Mouse (Mus musculus) forebrain, embryonic 13.5 days (tissue): ENCODE measurements at regions not wholly inside any gene's neighbourhood (a gene's known extent, or its start where the extent isn't known, plus 50 kb on each side); places are given as distances from the start of the nearest gene placed in this dataset.

Source experiments
- ATAC-seq: fragments of 200-750 bp; cut with Nextera tagmentation; 2 replicates; pipeline ENCODE4 v1.8.0; 2017
- H3K27ac ChIP-seq: fragments of 300-500 bp; sonication (generic); 2 replicates; pipeline ENCODE4 v1.5.1; 2015; ENCODE audit warnings: inconsistent platforms, mild to moderate bottlenecking, moderate library complexity
- H3K27me3 ChIP-seq: fragments of 300-500 bp; sonication (generic); 2 replicates; pipeline ENCODE4 v1.6.1; 2015; ENCODE audit warnings: mild to moderate bottlenecking, inconsistent platforms
- H3K36me3 ChIP-seq: fragments of 300-500 bp; sonication (generic); 2 replicates; pipeline ENCODE4 v1.6.1; 2015; ENCODE audit warnings: mild to moderate bottlenecking, inconsistent platforms; ENCODE audit not compliant: poor library complexity, severe bottlenecking
- H3K4me1 ChIP-seq: fragments of 300-500 bp; sonication (generic); 2 replicates; pipeline ENCODE4 v1.6.1; 2015; ENCODE audit warnings: inconsistent platforms
- H3K4me2 ChIP-seq: fragments of 300-500 bp; sonication (generic); 2 replicates; pipeline ENCODE4 v1.6.1; 2015; ENCODE audit warnings: inconsistent platforms, mild to moderate bottlenecking, moderate library complexity
- H3K4me3 ChIP-seq: fragments of 300-500 bp; sonication (generic); 2 replicates; pipeline ENCODE4 v1.5.1; 2015; ENCODE audit warnings: mild to moderate bottlenecking, inconsistent platforms
- H3K9ac ChIP-seq: fragments of 300-500 bp; sonication (generic); 2 replicates; pipeline ENCODE4 v1.6.1; 2015; ENCODE audit warnings: mild to moderate bottlenecking, inconsistent platforms
- H3K9me3 ChIP-seq: fragments of 300-500 bp; sonication (generic); replicated peaks from 2 replicates; pipeline ENCODE4 v1.6.1; 2016; ENCODE audit warnings: inconsistent platforms
- WGBS: fragments of 180-500 bp; shearing (Covaris S2); methylation state at CpG from one replicate; pipeline ENCODE4 v1.1.7; 2015; 5-methylcytosine and 5-hydroxymethylcytosine counted together

DNA sequence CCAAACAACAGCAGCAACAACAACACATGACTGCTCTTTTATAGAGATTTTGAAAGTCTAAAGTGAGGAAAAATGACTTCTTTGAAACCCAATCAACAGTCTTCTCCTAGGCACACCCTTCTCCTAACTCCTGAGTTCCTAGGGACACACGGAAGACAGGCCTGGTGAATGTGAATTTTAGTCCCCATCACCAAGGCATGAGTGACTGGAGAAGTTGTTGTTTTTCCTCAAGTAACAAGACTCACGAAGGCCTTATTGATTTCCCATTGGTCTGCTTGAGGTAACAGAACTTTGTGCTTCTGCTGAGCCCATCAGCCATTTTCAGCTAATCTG is 209.2 kb upstream of the Pfn2 start:
- WGBS = 91% methylated on average over 2 of the region's 2 CpGs
- no peak for ATAC-seq

DNA sequence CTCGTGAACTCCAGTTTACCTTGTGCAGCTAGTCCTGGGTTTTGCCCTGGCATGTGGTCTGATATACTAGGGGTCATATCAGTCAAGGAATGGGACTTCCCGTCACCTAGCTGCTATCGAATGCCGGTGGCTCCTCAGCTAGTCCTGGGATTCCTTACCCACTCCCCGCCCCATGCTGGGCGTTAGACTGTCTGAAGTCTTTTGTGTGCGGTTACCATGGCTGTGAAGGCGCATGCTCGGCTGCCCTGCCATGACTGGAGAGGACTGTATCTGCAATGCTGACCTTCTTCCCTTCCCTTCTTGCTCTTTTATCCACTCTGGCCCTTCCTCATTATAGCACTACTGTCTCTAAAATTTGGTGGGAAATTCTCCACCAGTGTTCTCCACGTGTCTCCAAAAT is 210.3 kb upstream of the Pfn2 start:
- H3K4me2 ChIP-seq = no peak overlapping the region
- no peak overlapping the region for H3K9ac ChIP-seq
- H3K9me3 ChIP-seq = no peaks in the 10 kb centered on the region
- 0 out of 2 replicates have a peak, but pooled peaks cover 5% of the 10 kb centered on the region for H3K4me1 ChIP-seq
- ATAC-seq = peak; percentile 48; the same call in 1 of the 2 replicates
- H3K4me3 ChIP-seq = no peak overlapping the region
- no peaks in the 10 kb centered on the region for H3K27me3 ChIP-seq
- H3K27ac ChIP-seq = no peak overlapping the region
- no peaks in the 10 kb centered on the region for H3K36me3 ChIP-seq
- WGBS = 30% methylated on average over 10 of the region's 10 CpGs

More for the DNA sequence above, 209.2 kb upstream of the Pfn2 start:
- no peaks in the 10 kb centered on the region for H3K36me3 ChIP-seq
- H3K9ac ChIP-seq = no peak overlapping the region
- no peak overlapping the region for H3K4me3 ChIP-seq
- H3K27ac ChIP-seq = no peak overlapping the region
- 0 out of 2 replicates have a peak, but pooled peaks cover 5% of the 10 kb centered on the region for H3K4me1 ChIP-seq
- H3K27me3 ChIP-seq = no peaks in the 10 kb centered on the region
- no peaks in the 10 kb centered on the region for H3K9me3 ChIP-seq
- no peak overlapping the region for H3K4me2 ChIP-seq

DNA sequence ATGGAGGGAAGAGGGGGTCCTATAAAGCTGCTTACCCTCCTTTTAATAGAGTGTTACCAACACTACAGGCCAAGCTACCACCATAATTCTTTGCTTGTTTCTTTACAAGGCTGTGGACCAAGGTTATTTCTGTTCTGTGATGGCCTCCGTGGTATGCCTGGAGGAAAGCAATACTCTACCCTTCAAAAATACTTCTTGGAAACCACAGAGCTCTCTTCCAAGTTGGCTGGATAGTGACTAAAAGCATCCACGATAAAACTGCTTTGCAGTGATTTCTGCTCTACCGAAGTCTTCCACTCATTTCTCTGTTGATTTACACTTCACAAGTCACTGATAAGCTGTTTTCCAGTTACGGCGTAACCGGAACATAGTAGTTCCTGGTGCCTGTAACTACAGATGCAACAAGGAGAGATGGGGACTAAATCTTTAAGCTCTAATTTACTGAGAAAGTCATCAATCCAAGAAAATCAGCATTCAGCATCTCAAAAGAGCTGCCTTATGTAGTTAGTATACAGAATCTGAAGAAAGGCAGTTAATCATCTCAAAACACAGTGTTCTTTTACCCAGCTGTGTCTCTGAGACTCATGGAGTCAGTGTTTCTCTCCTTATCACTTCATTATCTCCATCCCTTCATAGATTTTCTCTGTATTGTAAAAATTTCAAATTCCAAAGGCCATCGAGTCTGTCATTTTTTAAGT is 216.1 kb upstream of the Pfn2 start:
- no peak overlapping the region for H3K4me2 ChIP-seq
- H3K9ac ChIP-seq = no peak overlapping the region
- H3K27me3 ChIP-seq = no peaks in the 10 kb centered on the region
- H3K36me3 ChIP-seq = no peaks in the 10 kb centered on the region
- WGBS = 90% methylated on average over 7 of the region's 7 CpGs
- no peak for ATAC-seq
- no peak overlapping the region for H3K27ac ChIP-seq
- no peaks in the 10 kb centered on the region for H3K9me3 ChIP-seq
- H3K4me1 ChIP-seq = no peaks in the 10 kb centered on the region
- H3K4me3 ChIP-seq = no peak overlapping the region

- Histone ChIP-seq H3K4me2 (no peak overlapping the region), H3K36me3 (no peaks in the 10 kb centered on the region), H3K4me3 (no peak overlapping the region), H3K9me3 (no peaks in the 10 kb centered on the region), H3K4me1 (peaks cover 4% of the 10 kb centered on the region; the same call in 1 of the 2 replicates), H3K27ac (no peak overlapping the region), H3K9ac (no peak overlapping the region), H3K27me3 (no peaks in the 10 kb centered on the region)
- ATAC-seq = no peak; the same call in 1 of the 2 replicates
- WGBS = 43% methylated on average over 3 of the region's 3 CpGs
Observed at GRCm38 (mm10) chr3:58071574-58071973, 223.7 kb upstream of the Pfn2 start.

- Histone ChIP-seq H3K9ac (no peak overlapping the region), H3K9me3 (no peaks in the 10 kb centered on the region), H3K4me3 (no peak overlapping the region), H3K4me2 (no peak overlapping the region), H3K27ac (no peak overlapping the region), H3K27me3 (no peaks in the 10 kb centered on the region), H3K36me3 (no peaks in the 10 kb centered on the region), H3K4me1 (peaks cover 4% of the 10 kb centered on the region; the same call in 1 of the 2 replicates)
- WGBS = 23% methylated on average over 5 of the region's 5 CpGs
- ATAC-seq = peak; percentile 38; the same call in 1 of the 2 replicates
Observed at GRCm38 (mm10) chr3:58072230-58072839, 224.5 kb upstream of the Pfn2 start.

GRCm38 (mm10) chr3:58089344-58090139 is 241.7 kb upstream of the Pfn2 start:
- 76% methylated on average over 24 of the region's 24 CpGs for WGBS
- Histone ChIP-seq H3K27me3 (no peaks in the 10 kb centered on the region), H3K27ac (no peak overlapping the region), H3K4me3 (no peak overlapping the region), H3K4me2 (no peak overlapping the region), H3K4me1 (no peaks in the 10 kb centered on the region), H3K36me3 (no peaks in the 10 kb centered on the region), H3K9me3 (no peaks in the 10 kb centered on the region), H3K9ac (no peak overlapping the region)
- no peak for ATAC-seq

GRCm38 (mm10) chr3:58090396-58090795 is 242.5 kb upstream of the Pfn2 start:
- no peak overlapping the region for H3K27ac ChIP-seq
- WGBS = 88% methylated on average over 8 of the region's 8 CpGs
- ATAC-seq = no peak

DNA sequence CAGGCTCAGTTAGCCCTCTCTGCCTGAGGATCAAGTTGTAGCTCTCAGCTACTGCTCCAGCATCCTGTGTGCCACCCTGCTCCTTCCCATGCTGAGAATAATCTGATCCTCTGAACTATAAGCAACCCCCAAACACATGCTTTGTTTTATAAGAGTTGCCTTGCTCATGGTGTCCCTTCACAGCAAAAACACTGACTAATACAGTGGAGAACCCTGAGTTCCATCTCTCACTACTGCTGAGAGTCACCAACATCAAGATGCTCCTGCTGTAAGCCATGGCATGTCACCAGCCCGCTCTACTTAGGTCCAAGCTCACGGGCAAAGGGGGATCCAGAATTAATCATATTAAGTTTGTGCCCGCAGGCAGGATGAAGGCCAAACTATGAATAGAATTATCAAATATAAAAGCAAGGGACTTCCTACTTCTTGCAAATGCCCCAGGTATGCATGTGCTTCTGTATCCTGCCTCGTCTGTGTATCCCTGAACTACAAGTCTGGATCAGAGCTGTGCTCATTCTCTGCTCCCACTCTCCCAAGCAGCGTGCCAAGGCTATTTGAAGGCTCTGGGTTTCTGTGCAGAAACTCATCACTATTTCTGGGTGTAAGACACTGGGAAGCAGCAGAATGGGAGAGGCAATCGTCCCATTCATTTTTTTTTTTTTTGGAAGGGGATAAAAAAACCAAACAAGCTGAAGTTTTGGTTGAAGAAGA is 243.7 kb upstream of the Pfn2 start:
- no peak for ATAC-seq
- H3K36me3 ChIP-seq = no peaks in the 10 kb centered on the region
- no peaks in the 10 kb centered on the region for H3K9me3 ChIP-seq
- no peak overlapping the region for H3K4me2 ChIP-seq
- no peak overlapping the region for H3K9ac ChIP-seq
- H3K4me3 ChIP-seq = no peak overlapping the region
- H3K27ac ChIP-seq = no peak overlapping the region
- no peaks in the 10 kb centered on the region for H3K27me3 ChIP-seq
- no peaks in the 10 kb centered on the region for H3K4me1 ChIP-seq
- 90% methylated on average over 6 of the region's 6 CpGs for WGBS

More at GRCm38 (mm10) chr3:58090396-58090795, 242.5 kb upstream of the Pfn2 start:
- Histone ChIP-seq H3K4me3 (no peak overlapping the region), H3K4me2 (no peak overlapping the region), H3K9me3 (no peaks in the 10 kb centered on the region), H3K36me3 (no peaks in the 10 kb centered on the region), H3K27me3 (no peaks in the 10 kb centered on the region), H3K9ac (no peak overlapping the region), H3K4me1 (no peaks in the 10 kb centered on the region)

- ATAC-seq = no peak
- 80% methylated on average over 5 of the region's 5 CpGs for WGBS
- no peak overlapping the region for H3K4me3 ChIP-seq
- H3K27ac ChIP-seq = no peak overlapping the region
- no peaks in the 10 kb centered on the region for H3K36me3 ChIP-seq
- peaks cover 10% of the 10 kb centered on the region for H3K4me1 ChIP-seq
- no peak overlapping the region for H3K9ac ChIP-seq
- H3K4me2 ChIP-seq = no peak overlapping the region
- H3K9me3 ChIP-seq = no peaks in the 10 kb centered on the region
- no peaks in the 10 kb centered on the region for H3K27me3 ChIP-seq
Observed at GRCm38 (mm10) chr3:58110911-58111476, 263.1 kb upstream of the Pfn2 start.

DNA sequence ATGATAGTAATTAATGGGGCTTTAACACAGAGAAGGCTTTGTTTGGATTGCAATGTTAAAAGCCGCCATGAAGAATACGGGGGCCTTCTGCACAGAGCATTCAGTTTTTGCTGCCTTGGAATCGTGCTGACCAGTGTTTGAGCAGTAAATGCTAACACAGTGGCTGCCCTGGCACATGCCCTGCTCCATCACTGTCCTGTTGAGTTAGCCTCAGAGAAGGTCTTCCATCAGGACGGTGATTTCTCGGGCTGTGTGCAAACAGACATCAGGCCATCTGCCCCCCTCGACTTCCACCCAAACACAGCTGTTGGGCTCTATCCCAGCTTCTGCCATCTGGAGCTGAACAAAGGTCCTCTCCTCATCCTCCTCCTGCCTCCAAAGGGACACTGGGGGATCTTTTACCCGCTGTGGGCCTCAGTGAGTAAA is 264.6 kb upstream of the Pfn2 start:
- ATAC-seq = peak; percentile 84
- Histone ChIP-seq H3K27me3 (no peaks in the 10 kb centered on the region), H3K4me1 (peaks cover 10% of the 10 kb centered on the region), H3K4me3 (no peak overlapping the region), H3K9me3 (no peaks in the 10 kb centered on the region), H3K9ac (no peak overlapping the region), H3K4me2 (no peak overlapping the region), H3K27ac (peak overlapping the region; percentile 32; the same call in 1 of the 2 replicates), H3K36me3 (no peaks in the 10 kb centered on the region)
- 22% methylated on average over 7 of the region's 7 CpGs for WGBS

- ATAC-seq = no peak; the same call in 1 of the 2 replicates
- Histone ChIP-seq H3K36me3 (no peaks in the 10 kb centered on the region), H3K27ac (no peak overlapping the region), H3K4me2 (no peak overlapping the region), H3K9ac (no peak overlapping the region), H3K4me1 (peaks cover 10% of the 10 kb centered on the region), H3K4me3 (no peak overlapping the region), H3K27me3 (no peaks in the 10 kb centered on the region), H3K9me3 (no peaks in the 10 kb centered on the region)
- WGBS = 93% methylated on average over 7 of the region's 7 CpGs
Observed at GRCm38 (mm10) chr3:58113941-58114340, 266.1 kb upstream of the Pfn2 start.
